Mouse (Mus musculus): ENCODE results near the gene Cdc14b. TPM values are rescaled to one million over a fixed set of nuclear protein-coding genes. Genes with fewer than 3 reads are reported as not detected.

Cdc14b gene
- total and polyA plus RNA-seq, 2 experiments from 2014 or later = 1.2 to 4.6 TPM

DNA sequence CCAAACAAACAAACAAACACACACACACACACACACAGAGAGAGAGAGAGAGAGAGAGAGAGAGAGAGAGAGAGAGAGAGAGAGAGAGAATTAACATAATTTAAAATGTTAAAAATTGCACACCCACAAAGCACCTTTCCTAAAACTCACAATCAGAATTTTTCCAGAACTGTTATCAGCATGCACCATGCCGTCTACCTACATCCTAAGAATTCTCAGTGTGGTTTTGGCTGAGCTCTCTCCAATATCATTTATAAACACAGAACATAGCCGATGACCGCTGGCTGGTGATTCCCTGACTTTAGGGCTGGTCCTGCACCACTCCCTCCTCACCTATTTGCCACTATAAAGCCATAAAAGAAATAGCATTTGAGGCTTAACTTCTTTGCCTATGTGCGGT is 6.7 kb downstream of the Cdc14b start:
- DNase-seq (ENCODE audit: low spot score) (no peak), ATAC-seq (ENCODE audit: low FRiP score) (no peak)
- Histone ChIP-seq H3K4me3 (ENCODE audit: low read depth, low read length) (no peak overlapping the region), H3K27me3 (ENCODE audit: insufficient read depth, low read length) (no peaks in the 10 kb centered on the region), H3K27ac (ENCODE audit: low read depth, low read length) (no peak overlapping the region), H3K36me3 (ENCODE audit: insufficient read depth, low read length) (no peaks in the 10 kb centered on the region), H3K4me2 (ENCODE audit: low read depth, low read length, poor library complexity, severe bottlenecking) (no peak overlapping the region), H3K4me1 (ENCODE audit: insufficient read depth, low read length) (no peaks in the 10 kb centered on the region), H3K9ac (replicated peaks; ENCODE audit: low read length, poor library complexity, severe bottlenecking) (no peak overlapping the region), H3K9me3 (ENCODE audit: low read length) (no peaks in the 10 kb centered on the region)
- WGBS = 83% methylated on average over 4 of the region's 4 CpGs
- no peak for TF ChIP-seq CTCF (IDR thresholded peaks at IDR 0.05)

DNA sequence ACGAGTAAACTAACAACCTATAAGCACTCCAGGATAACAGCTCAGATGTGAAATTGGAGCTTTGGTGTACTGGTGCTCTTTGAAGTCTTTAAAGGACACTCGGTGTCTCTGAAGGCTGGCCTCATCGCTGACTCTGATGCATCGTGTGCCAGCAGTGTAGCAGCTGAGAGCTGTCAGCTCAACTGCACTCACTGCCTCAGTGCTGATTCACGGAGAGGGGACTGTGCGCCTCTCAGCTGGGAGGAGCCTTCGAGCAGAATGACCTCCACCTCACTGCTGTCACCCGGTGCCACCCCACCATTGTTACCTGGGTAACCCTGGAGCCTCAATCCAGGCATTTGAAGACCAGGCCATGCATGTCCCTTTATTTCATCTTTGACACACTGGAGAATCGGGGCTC is 7.9 kb downstream of the Cdc14b start:
- peak; percentile 60; the same call in 1 of the 2 replicates for ATAC-seq (ENCODE audit: low FRiP score)
- H3K9me3 ChIP-seq (ENCODE audit: low read length) = no peaks in the 10 kb centered on the region
- 13% methylated on average over 9 of the region's 9 CpGs for WGBS

DNA sequence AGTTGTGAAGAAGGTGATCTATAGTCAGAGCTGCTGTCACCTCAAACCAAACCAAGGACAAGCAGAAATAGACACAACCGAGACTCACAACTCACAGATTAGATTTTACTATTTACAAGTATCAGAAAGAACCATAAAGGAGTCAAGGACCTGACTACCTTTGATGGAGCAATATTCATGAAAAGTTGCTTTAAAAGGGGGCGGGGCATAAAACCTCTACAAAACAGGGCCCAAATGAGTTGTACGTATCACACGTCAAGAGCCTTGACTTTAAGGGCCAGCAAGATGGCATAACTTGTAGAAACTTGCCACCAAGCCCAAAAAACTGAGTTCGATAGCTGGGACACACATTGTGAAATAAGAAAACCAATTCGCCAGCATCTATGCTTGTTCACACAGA is 10.5 kb downstream of the Cdc14b start:
- Histone ChIP-seq H3K9ac (replicated peaks; ENCODE audit: low read length, poor library complexity, severe bottlenecking) (no peak overlapping the region), H3K27me3 (ENCODE audit: insufficient read depth, low read length) (no peaks in the 10 kb centered on the region), H3K36me3 (ENCODE audit: insufficient read depth, low read length) (no peaks in the 10 kb centered on the region), H3K9me3 (ENCODE audit: low read length) (no peaks in the 10 kb centered on the region), H3K4me2 (ENCODE audit: low read depth, low read length, poor library complexity, severe bottlenecking) (no peak overlapping the region), H3K4me3 (ENCODE audit: low read depth, low read length) (no peak overlapping the region), H3K4me1 (ENCODE audit: insufficient read depth, low read length) (no peaks in the 10 kb centered on the region), H3K27ac (ENCODE audit: low read depth, low read length) (no peak overlapping the region)
- 97% methylated on average over 6 of the region's 6 CpGs for WGBS
- no peak for TF ChIP-seq CTCF (IDR thresholded peaks at IDR 0.05)
- DNase-seq (ENCODE audit: low spot score) (no peak), ATAC-seq (ENCODE audit: low FRiP score) (no peak)

More for the DNA sequence above, 7.9 kb downstream of the Cdc14b start:
- Histone ChIP-seq H3K4me3 (ENCODE audit: low read depth, low read length) (no peak overlapping the region), H3K9ac (replicated peaks; ENCODE audit: low read length, poor library complexity, severe bottlenecking) (no peak overlapping the region), H3K27me3 (ENCODE audit: insufficient read depth, low read length) (no peaks in the 10 kb centered on the region), H3K36me3 (ENCODE audit: insufficient read depth, low read length) (no peaks in the 10 kb centered on the region), H3K4me1 (ENCODE audit: insufficient read depth, low read length) (no peaks in the 10 kb centered on the region), H3K27ac (ENCODE audit: low read depth, low read length) (no peak overlapping the region), H3K4me2 (ENCODE audit: low read depth, low read length, poor library complexity, severe bottlenecking) (no peak overlapping the region)
- DNase-seq (ENCODE audit: low spot score) = no peak
- no peak for TF ChIP-seq CTCF (IDR thresholded peaks at IDR 0.05)

DNA sequence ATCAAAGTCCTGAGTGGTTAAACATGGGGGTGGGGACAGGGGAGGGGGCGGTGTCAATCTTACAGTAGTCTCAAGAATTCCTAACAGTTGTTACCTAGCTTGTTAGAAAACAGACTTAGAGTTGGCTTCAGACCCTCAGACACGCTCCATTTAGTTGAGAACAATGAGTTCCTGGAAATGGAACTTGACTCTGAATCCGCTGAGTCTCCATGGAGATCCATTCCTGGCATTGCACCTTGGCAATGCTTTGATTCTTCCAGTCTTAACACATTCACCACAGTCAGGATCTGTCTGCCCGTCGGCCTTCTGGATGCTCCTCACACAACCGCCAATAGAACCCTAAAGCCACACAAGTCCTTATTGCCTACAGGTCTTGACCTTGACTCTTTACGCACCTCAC is 15.2 kb downstream of the Cdc14b start:
- no peaks in the 10 kb centered on the region for H3K9me3 ChIP-seq (ENCODE audit: low read length)
- H3K4me3 ChIP-seq (ENCODE audit: low read depth, low read length) = no peak overlapping the region
- ATAC-seq (ENCODE audit: low FRiP score) (no peak), DNase-seq (ENCODE audit: low spot score) (peak; percentile 59)
- H3K9ac ChIP-seq (replicated peaks; ENCODE audit: low read length, poor library complexity, severe bottlenecking) = no peak overlapping the region
- no peaks in the 10 kb centered on the region for H3K36me3 ChIP-seq (ENCODE audit: insufficient read depth, low read length)
- H3K27ac ChIP-seq (ENCODE audit: low read depth, low read length) = no peak overlapping the region
- no peaks in the 10 kb centered on the region for H3K4me1 ChIP-seq (ENCODE audit: insufficient read depth, low read length)
- no peak overlapping the region for H3K4me2 ChIP-seq (ENCODE audit: low read depth, low read length, poor library complexity, severe bottlenecking)
- H3K27me3 ChIP-seq (ENCODE audit: insufficient read depth, low read length) = no peaks in the 10 kb centered on the region
- TF ChIP-seq CTCF (IDR thresholded peaks at IDR 0.05) = no peak
- 65% methylated on average over 7 of the region's 7 CpGs for WGBS

DNA sequence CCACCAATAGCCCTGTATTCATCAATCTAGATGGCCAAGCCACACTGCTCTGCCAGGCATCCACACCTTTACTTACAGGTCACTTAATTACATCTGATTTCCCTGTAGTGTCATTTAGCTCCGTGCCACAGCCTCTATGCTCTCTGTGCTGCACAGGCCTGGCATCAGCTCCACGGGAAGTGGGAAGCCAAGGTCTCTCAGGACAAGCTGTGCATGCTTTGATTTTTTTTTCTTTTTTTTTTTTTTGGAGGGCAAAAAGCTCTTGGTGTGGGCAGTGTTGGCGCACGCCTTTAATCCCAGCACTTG is 16.6 kb downstream of the Cdc14b start:
- WGBS = 67% methylated on average over 4 of the region's 4 CpGs

DNA sequence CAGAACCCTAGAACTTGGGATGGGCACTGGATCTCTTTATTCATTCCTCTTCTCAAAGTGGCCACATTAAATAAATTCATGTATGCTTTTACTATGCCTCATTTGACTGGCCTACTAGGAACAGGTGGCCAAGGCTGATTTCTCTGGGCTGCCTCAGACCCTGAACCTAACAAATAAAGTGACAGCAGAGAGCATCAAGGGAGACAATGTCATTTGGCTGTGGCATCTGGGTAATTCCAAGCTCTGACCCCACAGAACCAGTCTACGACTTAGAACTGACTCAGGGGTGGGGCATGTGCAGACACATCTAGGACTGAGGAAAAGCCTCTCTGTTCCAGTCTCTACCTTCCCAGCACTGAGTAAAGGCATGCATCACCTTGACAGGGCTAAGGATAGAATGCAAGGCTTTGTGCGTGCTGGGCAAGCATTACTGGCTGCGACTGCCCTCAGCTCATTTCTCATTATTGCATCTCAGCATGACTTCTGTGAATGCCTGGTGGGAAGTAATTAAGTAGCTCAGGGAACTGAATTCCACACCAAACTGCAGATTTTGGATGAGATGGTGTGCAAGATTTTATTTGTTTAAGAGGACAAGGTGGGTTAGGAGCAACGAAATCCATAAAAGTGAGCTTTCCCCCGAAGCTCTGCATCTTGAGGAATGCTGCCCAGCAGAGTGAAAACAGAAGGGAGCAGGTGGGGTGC is 17.1 kb downstream of the Cdc14b start:
- no peaks in the 10 kb centered on the region for H3K36me3 ChIP-seq (ENCODE audit: insufficient read depth, low read length)
- H3K4me1 ChIP-seq (ENCODE audit: insufficient read depth, low read length) = no peaks in the 10 kb centered on the region
- DNase-seq (ENCODE audit: low spot score) (peak; percentile 42), ATAC-seq (ENCODE audit: low FRiP score) (no peak)
- H3K4me3 ChIP-seq (ENCODE audit: low read depth, low read length) = no peak overlapping the region
- H3K27me3 ChIP-seq (ENCODE audit: insufficient read depth, low read length) = no peaks in the 10 kb centered on the region
- no peak overlapping the region for H3K4me2 ChIP-seq (ENCODE audit: low read depth, low read length, poor library complexity, severe bottlenecking)
- H3K9me3 ChIP-seq (ENCODE audit: low read length) = no peaks in the 10 kb centered on the region
- WGBS = 15% methylated on average over 5 of the region's 5 CpGs
- TF ChIP-seq CTCF (IDR thresholded peaks at IDR 0.05) = no peak
- no peak overlapping the region for H3K27ac ChIP-seq (ENCODE audit: low read depth, low read length)
- H3K9ac ChIP-seq (replicated peaks; ENCODE audit: low read length, poor library complexity, severe bottlenecking) = no peak overlapping the region

More for the DNA sequence above, 16.6 kb downstream of the Cdc14b start:
- Histone ChIP-seq H3K36me3 (ENCODE audit: insufficient read depth, low read length) (no peaks in the 10 kb centered on the region), H3K27ac (ENCODE audit: low read depth, low read length) (no peak overlapping the region), H3K9ac (replicated peaks; ENCODE audit: low read length, poor library complexity, severe bottlenecking) (no peak overlapping the region), H3K4me1 (ENCODE audit: insufficient read depth, low read length) (no peaks in the 10 kb centered on the region), H3K9me3 (ENCODE audit: low read length) (no peaks in the 10 kb centered on the region), H3K4me3 (ENCODE audit: low read depth, low read length) (no peak overlapping the region), H3K4me2 (ENCODE audit: low read depth, low read length, poor library complexity, severe bottlenecking) (no peak overlapping the region), H3K27me3 (ENCODE audit: insufficient read depth, low read length) (no peaks in the 10 kb centered on the region)
- peak; percentile 35 for DNase-seq (ENCODE audit: low spot score)
- TF ChIP-seq CTCF (IDR thresholded peaks at IDR 0.05) = no peak
- no peak for ATAC-seq (ENCODE audit: low FRiP score)

Data from midbrain, postnatal 0 days (tissue).